Mouse (Mus musculus) layer of hippocampus, adult 9-11 months (tissue): Measurements from ENCODE around the gene Mafb.

Source experiments
- DNase-seq: peaks from one replicate; pipeline ENCODE4 v3.0.0; 2022

Gene Mafb

GRCm38 (mm10) chr2:160366980-160367338 is at the start of gene Mafb:
TSS of gene Mafb (minus strand) at chr2:160367065.
- DNase-seq: peak; percentile 95

GRCm38 (mm10) chr2:160415161-160415560 is 48.3 kb upstream of the Mafb start:
- DNase-seq: no peak

GRCm38 (mm10) chr2:160414736-160415135 is 47.9 kb upstream of the Mafb start:
- DNase-seq: no peak

- DNase-seq: no peak
These were observed 47.1 kb upstream of the Mafb start for GRCm38 (mm10) chr2:160413982-160414381.

GRCm38 (mm10) chr2:160413055-160413454 is 46.2 kb upstream of the Mafb start:
- DNase-seq: no peak

- DNase-seq: no peak
These were observed 44.6 kb upstream of the Mafb start for GRCm38 (mm10) chr2:160411431-160411830.

GRCm38 (mm10) chr2:160407720-160408119 is 40.9 kb upstream of the Mafb start:
- no peak for DNase-seq

GRCm38 (mm10) chr2:160397747-160398146 is 30.9 kb upstream of the Mafb start:
- DNase-seq: no peak

GRCm38 (mm10) chr2:160394735-160395134 is 27.9 kb upstream of the Mafb start:
- DNase-seq: no peak

GRCm38 (mm10) chr2:160392648-160393047 is 25.8 kb upstream of the Mafb start:
- no peak for DNase-seq

- DNase-seq: no peak
These were observed 21.7 kb upstream of the Mafb start for GRCm38 (mm10) chr2:160388596-160388995.

GRCm38 (mm10) chr2:160383418-160383817 is 16.6 kb upstream of the Mafb start:
- no peak for DNase-seq

- no peak for DNase-seq
These were observed 11.4 kb upstream of the Mafb start for GRCm38 (mm10) chr2:160378271-160378670.

GRCm38 (mm10) chr2:160376236-160376635 is 9.4 kb upstream of the Mafb start:
- DNase-seq: no peak

- DNase-seq: no peak
These were observed 3.0 kb upstream of the Mafb start for GRCm38 (mm10) chr2:160369653-160370420.

GRCm38 (mm10) chr2:160368422-160369357 is 1.8 kb upstream of the Mafb start:
- no peak for DNase-seq

- peak; percentile 87 for DNase-seq
These were observed 763 bp upstream of the Mafb start for GRCm38 (mm10) chr2:160367448-160368208.

- DNase-seq: no peak
These were observed 520 bp downstream of the Mafb start for GRCm38 (mm10) chr2:160366111-160366979.

- no peak for DNase-seq
These were observed 1.6 kb downstream of the Mafb start for GRCm38 (mm10) chr2:160365107-160365911.

- DNase-seq: no peak
These were observed 2.2 kb downstream of the Mafb start for GRCm38 (mm10) chr2:160364666-160365065.

GRCm38 (mm10) chr2:160364128-160364650 is 2.7 kb downstream of the Mafb start:
- no peak for DNase-seq
